ENCODE assay signal across 21 mouse cellular contexts in the genomic region with DNA sequence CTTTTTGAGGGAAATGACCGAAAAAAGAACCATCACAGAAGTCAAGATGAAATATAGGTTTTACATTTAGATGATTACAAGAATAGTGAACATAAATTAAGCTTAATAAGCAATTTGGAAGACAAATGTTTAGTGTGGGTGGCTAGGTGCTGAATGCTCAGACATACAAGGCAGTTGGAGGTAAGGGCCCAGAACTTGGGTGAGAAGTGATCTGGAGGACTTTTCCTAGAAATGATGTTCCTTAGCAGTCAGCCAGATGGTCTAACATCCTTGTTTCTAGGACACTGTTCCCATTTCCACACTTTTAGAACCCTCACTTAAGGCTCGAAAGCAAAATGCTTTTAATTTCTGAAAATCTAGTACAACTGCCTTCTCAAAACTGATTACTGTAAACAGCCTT.
A peak's percentile ranks its signal among the peaks of the same experiment; 100 is the strongest.
DNase-seq lines count a peak whose midpoint lies in the region; ATAC-seq lines count a peak whose summit lies in the region.
"Had no signal": no experiment of that assay in that cellular context is flagged by ENCODE, and none has a peak within 500 bp of the region (broad histone marks: within the 10 kb centered on the region; RNA-seq: fewer than 3 reads in every experiment).

No protein-coding gene starts in this region.

- DNase-seq in frontal cortex, postnatal 36 days (ENCODE audit: low spot score in 2 of 2), result no peak
- DNase-seq in right cerebral cortex, adult 18-20 months, result peak; percentile 45
- no peak for DNase-seq in right cerebral cortex, postnatal 10 days (ENCODE audit: low spot score in 2 of 2)
- DNase-seq in yolk sac, embryonic 10.5 days (ENCODE audit: low spot score), result no peak
- DNase-seq: adrenal gland, adult 8-10 months; adrenal gland, postnatal 14 days; adrenal gland, postnatal 36 days; B cell, adult 2 months; cerebellum, adult 11 months; cerebellum, adult 18-20 months; cerebellum, adult 8-10 months; cerebellum, adult 9-11 months; cerebellum, postnatal 14 days; cerebellum, postnatal 36 days; embryo, embryonic 11 days had no signal

- peak; percentile 84 for ATAC-seq in frontal cortex, adult (ENCODE audit: low TSS enrichment)
- ATAC-seq: activated CD4-positive, CD25-positive, alpha-beta regulatory T cell, adult 4 months; CD4-positive, CD25-positive, alpha-beta regulatory T cell, adult 4 months; forebrain, embryonic 14.5 days; forebrain, embryonic 16.5 days; Patski had no signal
